Mouse (Mus musculus): ENCODE results near the gene Cd300ld5. TPM values are rescaled to one million over a fixed set of nuclear protein-coding genes. Genes with fewer than 3 reads are reported as not detected.

Gene Cd300ld5
- not detected for total RNA-seq (2023)

DNA sequence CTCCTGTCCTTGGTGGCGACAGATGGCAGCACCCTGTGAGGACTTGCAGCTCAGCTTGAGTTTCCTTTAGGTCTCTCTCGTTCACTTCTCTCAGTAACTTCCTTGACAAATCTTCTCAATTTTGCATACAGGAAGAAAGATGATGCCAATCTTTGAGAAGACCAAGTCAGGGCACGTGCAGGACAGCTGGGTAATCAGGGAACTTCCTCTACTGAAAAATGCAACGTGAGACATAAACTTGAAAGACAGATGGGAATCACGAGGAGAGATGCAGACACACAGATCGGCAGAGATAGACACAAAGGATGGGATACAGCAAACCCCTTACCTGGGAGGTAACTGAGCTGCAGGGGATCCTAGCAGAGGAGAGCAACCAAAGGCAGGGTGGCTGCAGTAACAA, at the start of gene Cd300ld5:
Cd300ld5 (minus strand) TSS at position 101 of the 400 bp plus-strand sequence.

DNA sequence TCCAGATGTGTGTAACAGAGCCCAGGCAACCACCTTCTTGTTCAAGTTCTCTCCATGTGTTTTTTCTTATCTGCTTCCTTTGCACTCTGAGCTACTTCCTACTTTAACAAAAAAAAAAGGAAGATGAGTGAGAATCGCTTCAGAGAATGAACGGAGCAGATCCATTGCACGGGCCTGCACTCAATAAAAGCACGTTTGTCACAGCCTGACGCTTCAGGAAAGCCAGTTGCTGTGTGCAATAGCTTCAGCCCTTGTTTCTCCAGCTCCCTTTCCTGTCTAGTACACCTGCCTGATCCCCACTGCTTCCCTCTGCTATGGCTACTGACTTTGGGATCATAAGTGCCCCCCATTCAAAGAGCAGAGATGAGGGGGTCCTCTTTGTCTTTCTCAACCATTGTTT, 24.5 kb upstream of the Cd300ld5 start, which contains the start of gene Cd300e:
Cd300e (minus strand) TSS at position 101 of the 400 bp plus-strand sequence.

DNA sequence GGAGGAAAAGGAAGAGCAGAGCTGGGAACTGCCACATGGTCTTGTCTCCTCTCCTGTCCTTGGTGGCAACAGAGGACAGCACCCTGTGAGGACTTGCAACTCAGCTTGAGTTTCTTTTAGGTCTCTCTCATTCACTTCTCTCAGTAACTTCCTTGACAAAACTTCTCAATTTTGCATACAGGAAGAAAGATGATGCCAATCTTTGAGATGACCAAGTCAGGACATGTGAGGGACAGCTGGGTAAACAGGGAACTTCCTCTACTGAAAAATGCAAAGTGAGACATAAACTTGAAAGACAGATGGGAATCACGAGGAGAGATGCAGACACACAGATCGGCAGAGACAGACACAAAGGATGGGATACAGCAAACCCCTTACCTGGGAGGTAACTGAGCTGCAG, 10.7 kb upstream of the Cd300ld5 start, which contains the start of gene Cd300ld3:
Cd300ld3 (minus strand) TSS at position 151 of the 400 bp plus-strand sequence.

GRCm38 (mm10) chr11:115026912-115027311, 10.7 kb downstream of the Cd300ld5 start, which contains the start of gene Cd300ld4:
Gene Cd300ld4, minus strand, starts transcription at chr11:115027012.

GRCm38 (mm10) chr11:115016093-115016492, 21.5 kb downstream of the Cd300ld5 start, which contains the start of gene Cd300ld2:
Gene Cd300ld2, minus strand, starts transcription at chr11:115016193.

DNA sequence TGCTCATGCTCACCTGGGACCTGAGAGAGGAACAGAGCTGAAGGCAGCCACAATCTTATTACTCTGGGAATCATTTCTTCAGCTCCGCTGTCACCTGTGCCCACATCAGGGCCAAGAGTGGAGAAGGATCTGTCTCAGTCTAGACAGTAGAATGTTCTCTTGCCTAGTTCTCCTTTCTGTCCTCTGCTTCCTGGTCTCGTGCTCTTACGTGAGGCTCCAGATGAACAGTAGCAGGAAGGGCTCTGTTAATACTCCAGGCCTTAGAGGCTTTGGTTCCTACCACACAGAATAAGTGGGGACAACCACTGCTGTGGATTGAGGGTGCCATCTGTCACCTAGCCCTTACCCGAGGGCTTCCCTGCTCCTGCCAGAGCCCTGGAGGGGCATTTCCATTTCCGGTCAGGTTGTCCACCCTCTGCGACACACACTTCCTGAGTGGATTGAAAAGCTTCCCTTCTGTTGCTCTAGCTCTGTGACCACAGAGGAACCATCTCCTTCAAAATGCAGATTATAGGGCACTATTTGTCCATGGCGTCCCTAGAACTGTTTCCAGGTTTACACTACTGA, 36.0 kb downstream of the Cd300ld5 start, which contains the start of gene Cd300c2:
Cd300c2 (minus strand) TSS at position 407 of the 567 bp plus-strand sequence.

GRCm38 (mm10) chr11:114989793-114990192, 47.8 kb downstream of the Cd300ld5 start, which contains the start of gene Cd300ld:
Gene Cd300ld, minus strand, starts transcription at chr11:114989922.

Other genes starting within 250 kb of the Cd300ld5 start
- not detected for gene Btbd17, start 241.8 kb downstream of the Cd300ld5 start, total RNA-seq (2023)
- not detected for gene Gpr142, start 238.8 kb downstream of the Cd300ld5 start, total RNA-seq (2023)
- not detected for gene Gprc5c, start 186.6 kb downstream of the Cd300ld5 start, total RNA-seq (2023)
- 1.2 TPM for gene Cd300a, start 147.7 kb downstream of the Cd300ld5 start, total RNA-seq (2023)
- 1.5 TPM for gene Cd300lb, start 103.4 kb downstream of the Cd300ld5 start, total RNA-seq (2023)
- gene Cd300c, start 68.6 kb downstream of the Cd300ld5 start, total RNA-seq (2023) = not detected
- 0.46 TPM for gene Cd300ld, start 47.8 kb downstream of the Cd300ld5 start, total RNA-seq (2023)
- gene Cd300c2, start 35.9 kb downstream of the Cd300ld5 start, total RNA-seq (2023) = 0.89 TPM
- not detected for gene Cd300ld2, start 21.6 kb downstream of the Cd300ld5 start, total RNA-seq (2023)
- not detected for gene Cd300ld4, start 10.8 kb downstream of the Cd300ld5 start, total RNA-seq (2023)
- gene Cd300ld3, start 10.6 kb upstream of the Cd300ld5 start, total RNA-seq (2023) = not detected
- 0.55 TPM for gene Cd300e, start 24.4 kb upstream of the Cd300ld5 start, total RNA-seq (2023)
- gene Rab37, start 53.7 kb upstream of the Cd300ld5 start, total RNA-seq (2023) = 40.1 TPM
- 1.9 TPM for gene Cd300lf, start 96.2 kb upstream of the Cd300ld5 start, total RNA-seq (2023)
- 190 TPM for gene Slc9a3r1, start 125.6 kb upstream of the Cd300ld5 start, total RNA-seq (2023)
- gene Tmem104, start 149.7 kb upstream of the Cd300ld5 start, total RNA-seq (2023) = 14.4 TPM
- 6.6 TPM for gene Nat9, start 150.1 kb upstream of the Cd300ld5 start, total RNA-seq (2023)
- not detected for gene Grin2c, start 229.5 kb upstream of the Cd300ld5 start, total RNA-seq (2023)
- gene Fdxr, start 239.3 kb upstream of the Cd300ld5 start, total RNA-seq (2023) = 19.3 TPM

Data from CD8-positive naive resting alpha-beta T cell, adult 57 days (primary cell).